ENCODE assay signal across 39 mouse cellular contexts in genomic region chr12:65189213-65189612, GRCm38 (mm10). TPM values are rescaled to one million over a fixed set of nuclear protein-coding genes. Genes with fewer than 3 reads are reported as not detected.
"Had no signal": no experiment of that assay in that cellular context is flagged by ENCODE, and none has a peak within 500 bp of the region (broad histone marks: within the 10 kb centered on the region; RNA-seq: fewer than 3 reads in every experiment).

No protein-coding gene starts in this region.

- H3K4me3 ChIP-seq: heart, adult 2 months; heart, embryonic 13.5 days; heart, embryonic 15.5 days; hindbrain, embryonic 13.5 days; hindbrain, embryonic 15.5 days; kidney, embryonic 15.5 days; limb, embryonic 10.5 days; limb, embryonic 12.5 days; liver, embryonic 13.5 days had no signal

- H3K4me1 ChIP-seq: heart, embryonic 13.5 days; heart, embryonic 15.5 days; hindbrain, embryonic 13.5 days; hindbrain, embryonic 15.5 days; kidney, embryonic 15.5 days; limb, embryonic 10.5 days; limb, embryonic 12.5 days; liver, embryonic 13.5 days had no signal

- DNase-seq: gastrocnemius, postnatal 14 days; gastrocnemius, postnatal 36 days; heart, adult 2 months; heart, postnatal 14 days; heart, postnatal 36 days; kidney, adult 11 months; kidney, adult 2 months; kidney, adult 9 months; kidney, postnatal 14 days; kidney, postnatal 36 days; layer of hippocampus, adult 9-11 months; layer of hippocampus, postnatal 36 days; liver; liver, embryonic 13.5 days had no signal

- ATAC-seq: hindbrain, postnatal 0 days; intestine, embryonic 16.5 days had no signal

- H3K27ac ChIP-seq: heart, adult 2 months; heart, embryonic 13.5 days; heart, embryonic 15.5 days; hindbrain, embryonic 13.5 days; hindbrain, embryonic 15.5 days; hindbrain, postnatal 0 days; kidney, embryonic 15.5 days; kidney, postnatal 0 days; limb, embryonic 10.5 days; limb, embryonic 12.5 days; liver, embryonic 13.5 days had no signal

RNA-seq across cellular contexts. Expression of gene Mis18bp1, which starts 16.8 kb away (rescaled TPM):
- total RNA-seq: gastrocnemius, adult 18-20 months; gastrocnemius, adult 8-10 months had no signal

RNA-seq across cellular contexts. Expression of gene Wdr20rt, which starts 36.1 kb away (rescaled TPM):
- total RNA-seq: gastrocnemius, adult 18-20 months; gastrocnemius, adult 8-10 months; gastrocnemius, postnatal 14 days; gastrocnemius, postnatal 36 days; heart, adult 2 months; heart, postnatal 14 days; heart, postnatal 36 days; hematopoietic stem cell, adult 5-6 weeks; hindbrain, postnatal 0 days; layer of hippocampus, postnatal 14 days; left cerebral cortex, adult 18-20 months; left cerebral cortex, adult 8-10 months; left cerebral cortex, postnatal 10 days; left cerebral cortex, postnatal 25 days had no signal
- polyA plus RNA-seq: heart, adult 2 months; heart, embryonic 11.5 days; heart, embryonic 13.5 days; heart, embryonic 15.5 days; heart, postnatal 0 days; hindbrain, embryonic 11.5 days; hindbrain, embryonic 13.5 days; hindbrain, embryonic 15.5 days; hindbrain, postnatal 0 days; intestine, embryonic 14.5 days; intestine, embryonic 16.5 days; kidney, adult 2 months; kidney, embryonic 15.5 days; kidney, postnatal 0 days; large intestine, adult 2 months; limb, embryonic 10.5 days; limb, embryonic 12.5 days; limb, embryonic 14.5 days; liver, embryonic 11.5 days; liver, embryonic 13.5 days had no signal
